Mouse (Mus musculus): Measurements from ENCODE around the gene Slc47a2. TPM values are rescaled to one million over a fixed set of nuclear protein-coding genes. Genes with fewer than 3 reads are reported as not detected.

The Slc47a2 gene
- polyA plus RNA-seq, 1 experiment: 0.01 TPM

DNA sequence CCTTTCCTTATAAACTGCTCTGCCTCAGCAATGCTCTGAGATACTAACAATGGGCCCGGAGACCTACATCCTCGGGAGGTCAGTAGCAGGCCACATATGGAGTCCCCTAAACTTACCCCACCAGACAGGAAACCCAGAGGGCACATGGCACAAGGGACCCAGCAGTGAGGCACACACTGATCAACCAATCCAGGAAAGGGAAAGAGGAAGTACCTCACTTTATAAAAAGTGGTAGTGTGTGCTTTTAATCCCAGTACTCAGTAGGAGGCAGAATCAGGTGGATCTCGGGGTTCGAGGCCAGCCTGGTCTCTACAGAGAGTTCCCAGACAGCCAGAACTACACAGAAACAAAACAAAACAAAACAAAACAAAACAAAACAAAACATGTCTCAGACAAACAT lies 2.3 kb downstream of the Slc47a2 start:
- no peak overlapping the region for H3ac ChIP-seq (ENCODE audit: control insufficient read depth, insufficient read length)
- H3K4me3 ChIP-seq: no peak overlapping the region
- TF ChIP-seq MYOG (IDR thresholded peaks at IDR 0.05; ENCODE audit: control insufficient read depth in 1 of 3, insufficient read depth in 1 of 3, insufficient read length in 2 of 3, low read depth in 2 of 3) (no peak), MAX (IDR thresholded peaks at IDR 0.05; ENCODE audit: low read depth) (no peak), SRF (IDR thresholded peaks at IDR 0.05; ENCODE audit: control insufficient read depth, insufficient read length, low read depth) (no peak), REST (IDR thresholded peaks at IDR 0.05; ENCODE audit: insufficient read depth, insufficient read length) (no peak), MYOD1 (IDR thresholded peaks at IDR 0.05; ENCODE audit: control insufficient read depth in 1 of 3, insufficient read length in 2 of 3, low read depth in 2 of 3) (no peak), TCF3 (IDR thresholded peaks at IDR 0.05; ENCODE audit: insufficient read length, low read depth) (no peak), USF1 (IDR thresholded peaks at IDR 0.05; ENCODE audit: low read depth) (no peak), TCF12 (IDR thresholded peaks at IDR 0.05; ENCODE audit: insufficient read depth, poor library complexity, severe bottlenecking) (no peak), CEBPB (IDR thresholded peaks at IDR 0.05; ENCODE audit: insufficient read depth, poor library complexity, severe bottlenecking) (no peak), POLR2AphosphoS2 (IDR thresholded peaks at IDR 0.05; ENCODE audit: insufficient read length, low read depth) (no peak), E2F4 (IDR thresholded peaks at IDR 0.05; ENCODE audit: insufficient read depth) (no peak), POLR2A (IDR thresholded peaks at IDR 0.05; ENCODE audit: insufficient read length, low read depth) (no peak)
- peaks cover 31% of the 10 kb centered on the region for H3K27me3 ChIP-seq (ENCODE audit: control insufficient read depth, insufficient read depth, insufficient read length)
- no peaks in the 10 kb centered on the region for H3K79me2 ChIP-seq (ENCODE audit: control insufficient read depth, insufficient read depth)
- no peak overlapping the region for H3K4me2 ChIP-seq (ENCODE audit: low read depth)
- no peaks in the 10 kb centered on the region for H3K36me3 ChIP-seq (ENCODE audit: control insufficient read depth, insufficient read depth)

DNA sequence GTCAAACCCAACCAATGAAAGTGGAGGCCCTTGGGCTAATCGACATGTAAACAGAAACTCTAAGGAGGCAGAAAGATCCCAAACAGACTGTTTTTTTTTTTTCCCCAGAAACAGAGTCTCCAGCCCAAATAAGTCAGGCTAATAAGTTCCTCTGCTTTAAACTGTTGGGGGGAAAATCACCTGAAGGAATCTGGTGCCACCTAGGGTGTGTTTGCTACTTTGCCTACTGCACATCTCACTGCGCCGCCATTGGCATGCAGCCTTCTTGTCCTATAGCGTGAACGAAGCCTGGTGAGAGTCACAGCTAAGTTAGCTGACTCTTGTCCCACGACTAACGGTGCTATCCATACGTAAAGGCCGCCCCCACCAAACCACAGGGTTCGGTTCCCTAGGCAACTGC lies 5.1 kb downstream of the Slc47a2 start:
- Histone ChIP-seq H3K36me3 (ENCODE audit: control insufficient read depth, insufficient read depth) (no peaks in the 10 kb centered on the region), H3K27me3 (ENCODE audit: control insufficient read depth, insufficient read depth, insufficient read length) (peaks cover 10% of the 10 kb centered on the region), H3K4me3 (no peak overlapping the region), H3K4me2 (ENCODE audit: low read depth) (no peak overlapping the region), H3K79me2 (ENCODE audit: control insufficient read depth, insufficient read depth) (no peaks in the 10 kb centered on the region), H3ac (ENCODE audit: control insufficient read depth, insufficient read length) (no peak overlapping the region)
- no peak for TF ChIP-seq MAX (IDR thresholded peaks at IDR 0.05; ENCODE audit: low read depth)
- TF ChIP-seq SRF (IDR thresholded peaks at IDR 0.05; ENCODE audit: control insufficient read depth, insufficient read length, low read depth): no peak
- no peak for TF ChIP-seq CEBPB (IDR thresholded peaks at IDR 0.05; ENCODE audit: insufficient read depth, poor library complexity, severe bottlenecking)
- TF ChIP-seq MYOG (IDR thresholded peaks at IDR 0.05; ENCODE audit: control insufficient read depth in 1 of 3, insufficient read depth in 1 of 3, insufficient read length in 2 of 3, low read depth in 2 of 3): no peak
- no peak for TF ChIP-seq TCF12 (IDR thresholded peaks at IDR 0.05; ENCODE audit: insufficient read depth, poor library complexity, severe bottlenecking)
- no peak for TF ChIP-seq TCF3 (IDR thresholded peaks at IDR 0.05; ENCODE audit: insufficient read length, low read depth)
- TF ChIP-seq POLR2AphosphoS2 (IDR thresholded peaks at IDR 0.05; ENCODE audit: insufficient read length, low read depth): no peak
- no peak for TF ChIP-seq E2F4 (IDR thresholded peaks at IDR 0.05; ENCODE audit: insufficient read depth)

DNA sequence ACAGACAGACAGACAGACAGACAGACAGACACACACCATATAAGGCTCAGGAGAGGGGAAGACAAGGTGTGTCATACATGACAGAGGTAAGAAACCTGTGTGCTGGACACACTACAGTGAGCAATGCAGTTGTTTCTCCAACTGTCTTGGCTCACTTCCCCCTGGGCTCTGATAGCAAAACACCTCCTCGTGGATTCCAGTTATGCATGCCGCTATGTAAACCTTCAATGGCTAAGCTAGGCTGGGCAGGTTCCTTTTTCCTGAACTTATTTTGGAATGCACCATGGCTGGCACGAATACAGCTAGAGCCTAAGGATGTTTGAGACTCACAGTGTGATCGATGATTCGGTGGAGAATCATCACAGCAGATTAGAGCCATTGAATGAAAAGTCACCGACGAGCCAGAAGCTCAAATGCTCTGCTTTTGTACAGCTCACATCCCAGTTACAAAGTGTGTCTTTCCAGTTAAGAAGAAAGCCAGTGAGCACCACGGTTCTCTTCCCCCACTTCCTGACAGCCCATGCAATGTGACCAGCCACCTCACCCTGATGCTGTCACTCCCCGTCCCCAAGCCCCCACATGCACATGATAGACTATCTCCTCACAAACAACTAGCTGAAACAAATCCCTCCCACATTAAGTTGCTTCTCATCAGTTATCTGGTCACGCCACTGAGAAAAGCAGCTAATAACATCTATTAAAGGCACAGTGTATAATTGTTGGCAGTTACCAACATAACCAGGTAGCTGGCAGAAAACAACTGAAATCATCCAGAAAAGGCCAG lies 21.6 kb downstream of the Slc47a2 start:
- Histone ChIP-seq H3ac (ENCODE audit: control insufficient read depth, insufficient read length) (no peak overlapping the region), H3K4me3 (no peak overlapping the region), H3K4me2 (ENCODE audit: low read depth) (no peak overlapping the region), H3K27me3 (ENCODE audit: control insufficient read depth, insufficient read depth, insufficient read length) (no peaks in the 10 kb centered on the region), H3K79me2 (ENCODE audit: control insufficient read depth, insufficient read depth) (no peaks in the 10 kb centered on the region), H3K36me3 (ENCODE audit: control insufficient read depth, insufficient read depth) (no peaks in the 10 kb centered on the region)
- TF ChIP-seq E2F4 (IDR thresholded peaks at IDR 0.05; ENCODE audit: insufficient read depth): no peak
- TF ChIP-seq TCF12 (IDR thresholded peaks at IDR 0.05; ENCODE audit: insufficient read depth, poor library complexity, severe bottlenecking): no peak
- TF ChIP-seq MYOD1 (IDR thresholded peaks at IDR 0.05; ENCODE audit: control insufficient read depth in 1 of 3, insufficient read length in 2 of 3, low read depth in 2 of 3): no peak
- TF ChIP-seq REST (IDR thresholded peaks at IDR 0.05; ENCODE audit: insufficient read depth, insufficient read length): no peak
- TF ChIP-seq CEBPB (IDR thresholded peaks at IDR 0.05; ENCODE audit: insufficient read depth, poor library complexity, severe bottlenecking): no peak
- TF ChIP-seq MYOG (IDR thresholded peaks at IDR 0.05; ENCODE audit: control insufficient read depth in 1 of 3, insufficient read depth in 1 of 3, insufficient read length in 2 of 3, low read depth in 2 of 3): no peak
- TF ChIP-seq MAX (IDR thresholded peaks at IDR 0.05; ENCODE audit: low read depth): no peak
- TF ChIP-seq TCF3 (IDR thresholded peaks at IDR 0.05; ENCODE audit: insufficient read length, low read depth): no peak
- TF ChIP-seq POLR2A (IDR thresholded peaks at IDR 0.05; ENCODE audit: insufficient read length, low read depth): no peak
- TF ChIP-seq SRF (IDR thresholded peaks at IDR 0.05; ENCODE audit: control insufficient read depth, insufficient read length, low read depth): no peak
- no peak for TF ChIP-seq USF1 (IDR thresholded peaks at IDR 0.05; ENCODE audit: low read depth)
- TF ChIP-seq POLR2AphosphoS2 (IDR thresholded peaks at IDR 0.05; ENCODE audit: insufficient read length, low read depth): no peak

DNA sequence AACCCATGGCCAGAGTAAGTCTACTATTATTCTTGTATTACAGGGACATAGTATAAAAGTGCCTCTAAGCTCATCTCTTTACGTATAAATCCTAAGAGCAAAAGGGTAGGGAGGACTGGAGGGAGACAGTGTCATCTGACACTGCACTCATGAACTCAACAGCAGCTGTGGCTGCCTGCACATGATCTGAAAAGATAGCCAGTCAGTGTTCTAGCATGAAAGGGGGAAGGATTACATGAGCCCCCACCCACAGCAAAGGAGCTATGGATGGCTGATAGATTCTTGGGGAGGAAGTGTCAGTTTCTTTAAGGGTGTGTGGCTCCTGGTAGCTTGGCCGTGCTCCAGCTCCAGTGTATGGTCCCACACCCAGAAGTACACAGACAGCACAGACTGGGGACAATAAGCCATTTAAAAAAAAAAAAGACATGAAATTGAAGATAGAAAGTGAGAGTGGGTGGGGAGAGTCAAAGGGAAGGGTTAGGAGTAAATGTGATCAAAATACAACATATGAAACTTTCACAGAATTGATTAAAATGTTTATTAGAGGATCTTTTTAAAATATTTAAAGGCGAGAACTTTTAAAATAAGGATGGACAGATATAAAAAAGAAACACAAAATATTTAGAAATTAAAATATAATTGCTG lies 22.6 kb downstream of the Slc47a2 start:
- no peaks in the 10 kb centered on the region for H3K36me3 ChIP-seq (ENCODE audit: control insufficient read depth, insufficient read depth)
- peak overlapping the region; percentile 55 for H3K4me2 ChIP-seq (ENCODE audit: low read depth)
- no peak overlapping the region for H3K4me3 ChIP-seq
- TF ChIP-seq TCF12 (IDR thresholded peaks at IDR 0.05; ENCODE audit: insufficient read depth, poor library complexity, severe bottlenecking): no peak
- no peak for TF ChIP-seq TCF3 (IDR thresholded peaks at IDR 0.05; ENCODE audit: insufficient read length, low read depth)
- TF ChIP-seq MAX (IDR thresholded peaks at IDR 0.05; ENCODE audit: low read depth): no peak
- TF ChIP-seq MYOG (IDR thresholded peaks at IDR 0.05; ENCODE audit: control insufficient read depth in 1 of 3, insufficient read depth in 1 of 3, insufficient read length in 2 of 3, low read depth in 2 of 3): peak in 2 of 3 experiments; percentile 64 to 71
- TF ChIP-seq POLR2A (IDR thresholded peaks at IDR 0.05; ENCODE audit: insufficient read length, low read depth): no peak
- no peak for TF ChIP-seq CEBPB (IDR thresholded peaks at IDR 0.05; ENCODE audit: insufficient read depth, poor library complexity, severe bottlenecking)
- TF ChIP-seq REST (IDR thresholded peaks at IDR 0.05; ENCODE audit: insufficient read depth, insufficient read length): no peak
- TF ChIP-seq USF1 (IDR thresholded peaks at IDR 0.05; ENCODE audit: low read depth): no peak
- TF ChIP-seq SRF (IDR thresholded peaks at IDR 0.05; ENCODE audit: control insufficient read depth, insufficient read length, low read depth): no peak
- TF ChIP-seq MYOD1 (IDR thresholded peaks at IDR 0.05; ENCODE audit: control insufficient read depth in 1 of 3, insufficient read length in 2 of 3, low read depth in 2 of 3): peak; percentile 44 to 84 (median 74)
- no peak for TF ChIP-seq E2F4 (IDR thresholded peaks at IDR 0.05; ENCODE audit: insufficient read depth)
- H3K27me3 ChIP-seq (ENCODE audit: control insufficient read depth, insufficient read depth, insufficient read length): no peaks in the 10 kb centered on the region
- H3K79me2 ChIP-seq (ENCODE audit: control insufficient read depth, insufficient read depth): no peaks in the 10 kb centered on the region
- H3ac ChIP-seq (ENCODE audit: control insufficient read depth, insufficient read length): no peak overlapping the region

Data from myocyte (in vitro differentiated cells).